Mouse (Mus musculus): ENCODE data around the gene Lnx1. TPM values are rescaled to one million over a fixed set of nuclear protein-coding genes. Genes with fewer than 3 reads are reported as not detected.

Gene Lnx1
- 2.0 and 3.6 TPM in 2 replicates for polyA plus RNA-seq (2015; fragmentation: Nextera tagmentation; extraction: Ambion mirVana)

DNA sequence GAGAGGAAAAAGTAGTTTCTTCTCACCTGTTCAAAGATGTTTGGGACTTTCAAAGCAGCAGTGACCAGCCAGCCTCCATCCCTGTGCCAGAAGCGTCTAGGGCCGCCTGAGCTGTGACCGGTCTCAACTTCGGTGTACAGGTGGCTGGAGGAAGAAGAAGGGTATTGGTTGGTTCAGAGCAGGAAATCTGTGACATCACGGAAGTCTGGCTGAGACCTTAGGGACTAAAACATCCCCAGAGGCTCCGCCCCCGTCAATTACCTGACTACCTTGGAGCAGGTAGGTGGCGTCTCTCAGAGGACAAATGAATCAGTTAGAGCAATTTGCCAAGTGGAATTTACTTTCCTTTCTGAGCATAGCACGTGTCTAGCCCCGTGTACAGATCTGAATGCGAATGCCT is at the start of gene Lnx1:
TSS of gene Lnx1 (minus strand) at position 147 of the 400 bp plus-strand sequence.
- H3K27me3 ChIP-seq, result no peaks in the 10 kb centered on the region
- WGBS, result 48% methylated on average over 11 of the region's 11 CpGs
- peak within 1 kb of the TSS; percentile 58; the same call in 1 of the 2 replicates for H3K9ac ChIP-seq
- H3K4me3 ChIP-seq, result peak within 1 kb of the TSS; percentile 41
- no peaks in the 10 kb centered on the region for H3K9me3 ChIP-seq
- peak within 1 kb of the TSS; percentile 79 for H3K27ac ChIP-seq
- peak within 1 kb of the TSS; percentile 58 for H3K4me2 ChIP-seq
- ATAC-seq (ENCODE audit: insufficient number of reproducible peaks, insufficient read depth, low FRiP score, low TSS enrichment, low read depth), result no peak
- peaks cover 40% of the 10 kb centered on the region for H3K4me1 ChIP-seq
- H3K36me3 ChIP-seq, result no peaks in the 10 kb centered on the region

DNA sequence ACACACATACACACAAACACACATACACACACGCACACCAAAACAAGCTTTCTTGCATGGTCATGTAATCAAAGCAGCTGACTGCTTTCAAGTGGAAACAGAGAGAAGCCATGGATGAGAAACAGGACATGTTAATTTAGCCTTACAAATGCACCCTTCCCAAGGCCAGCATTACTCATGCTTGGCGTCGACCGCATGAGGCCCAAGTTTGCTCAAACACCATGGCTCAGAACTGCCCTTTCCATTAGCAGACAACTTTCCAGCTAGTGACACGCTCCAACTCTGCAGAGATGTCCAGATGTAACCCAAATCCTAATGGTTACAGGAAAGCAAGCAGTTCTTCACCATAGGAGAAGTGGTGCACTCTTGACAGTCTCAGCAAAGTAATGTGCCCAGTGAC is 47.8 kb upstream of the Lnx1 start:
- H3K9me3 ChIP-seq, result no peaks in the 10 kb centered on the region
- no peaks in the 10 kb centered on the region for H3K27me3 ChIP-seq
- H3K4me1 ChIP-seq, result peaks cover 17% of the 10 kb centered on the region
- no peak overlapping the region for H3K4me2 ChIP-seq
- H3K4me3 ChIP-seq, result no peak overlapping the region
- no peak overlapping the region for H3K27ac ChIP-seq
- no peak overlapping the region for H3K9ac ChIP-seq
- no peak for ATAC-seq (ENCODE audit: insufficient number of reproducible peaks, insufficient read depth, low FRiP score, low TSS enrichment, low read depth)
- 75% methylated on average over 5 of the region's 5 CpGs for WGBS
- H3K36me3 ChIP-seq, result no peaks in the 10 kb centered on the region

DNA sequence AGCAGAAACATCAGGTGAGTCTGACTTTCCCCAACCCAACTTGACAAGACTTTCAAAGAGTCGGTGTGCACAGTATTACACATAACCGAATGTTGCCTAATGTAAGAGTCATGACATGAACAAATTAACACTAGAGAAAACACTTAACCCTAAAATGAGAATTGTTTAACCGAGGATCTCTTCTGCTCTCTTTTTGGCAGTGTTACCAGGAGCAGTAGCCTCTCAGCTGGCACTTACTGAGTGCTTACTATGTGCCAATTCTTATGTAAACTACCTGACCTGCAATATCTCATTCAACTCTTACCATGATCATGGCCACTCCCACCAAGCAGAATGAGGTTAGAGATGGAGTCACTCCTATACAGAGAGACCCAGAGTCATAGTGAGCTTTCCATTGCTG is 44.8 kb upstream of the Lnx1 start:
- 92% methylated on average over 3 of the region's 3 CpGs for WGBS
- Histone ChIP-seq H3K4me1 (0 out of 2 replicates have a peak, but pooled peaks cover 5% of the 10 kb centered on the region), H3K9me3 (no peaks in the 10 kb centered on the region), H3K27me3 (no peaks in the 10 kb centered on the region), H3K4me3 (no peak overlapping the region), H3K36me3 (no peaks in the 10 kb centered on the region), H3K4me2 (no peak overlapping the region), H3K9ac (no peak overlapping the region), H3K27ac (no peak overlapping the region)
- no peak for ATAC-seq (ENCODE audit: insufficient number of reproducible peaks, insufficient read depth, low FRiP score, low TSS enrichment, low read depth)

DNA sequence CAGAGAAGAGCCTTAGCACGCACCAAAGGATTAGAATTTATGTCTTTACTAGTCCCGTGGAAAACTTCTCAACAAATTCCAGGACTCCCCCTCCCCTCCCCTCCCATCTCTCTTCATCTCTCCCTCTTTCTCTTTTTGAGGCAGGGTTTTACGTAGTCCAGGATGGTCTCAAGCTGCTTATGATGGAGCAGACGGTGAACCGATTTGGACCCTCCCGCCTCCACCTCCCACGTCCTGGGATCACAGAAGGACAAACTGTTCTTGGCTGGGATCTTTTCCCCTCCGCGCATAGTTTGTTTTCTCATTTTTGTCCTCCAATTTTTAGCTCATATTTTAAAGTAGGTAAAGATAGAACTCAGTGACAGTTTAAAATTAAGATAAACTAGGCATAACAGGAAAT is 38.2 kb upstream of the Lnx1 start:
- H3K4me3 ChIP-seq, result no peak overlapping the region
- no peaks in the 10 kb centered on the region for H3K36me3 ChIP-seq
- H3K9ac ChIP-seq, result no peak overlapping the region
- peaks cover 24% of the 10 kb centered on the region for H3K4me1 ChIP-seq
- WGBS, result 86% methylated on average over 9 of the region's 9 CpGs
- no peak overlapping the region for H3K27ac ChIP-seq
- H3K4me2 ChIP-seq, result no peak overlapping the region
- H3K27me3 ChIP-seq, result no peaks in the 10 kb centered on the region
- no peaks in the 10 kb centered on the region for H3K9me3 ChIP-seq
- ATAC-seq (ENCODE audit: insufficient number of reproducible peaks, insufficient read depth, low FRiP score, low TSS enrichment, low read depth), result no peak

DNA sequence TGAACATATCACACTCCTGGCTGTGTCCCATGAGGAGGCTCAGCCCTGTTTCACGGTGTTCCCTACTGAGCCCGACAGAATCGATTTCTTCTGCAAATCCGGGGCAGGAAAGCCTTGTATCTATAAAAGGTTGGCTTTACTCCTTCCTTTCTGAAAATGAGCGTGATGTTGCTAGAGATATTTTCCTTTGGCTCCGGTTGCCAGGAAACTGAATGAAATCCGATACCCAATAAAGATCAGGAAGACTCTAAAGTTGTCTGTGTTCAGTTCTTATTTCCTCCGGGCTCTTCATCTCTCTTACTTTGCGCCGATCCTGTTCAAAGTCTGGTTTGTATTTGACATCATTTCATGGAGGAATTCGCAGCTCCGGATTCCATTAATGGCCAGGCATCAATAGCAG is 36.7 kb upstream of the Lnx1 start:
- no peak overlapping the region for H3K9ac ChIP-seq

DNA sequence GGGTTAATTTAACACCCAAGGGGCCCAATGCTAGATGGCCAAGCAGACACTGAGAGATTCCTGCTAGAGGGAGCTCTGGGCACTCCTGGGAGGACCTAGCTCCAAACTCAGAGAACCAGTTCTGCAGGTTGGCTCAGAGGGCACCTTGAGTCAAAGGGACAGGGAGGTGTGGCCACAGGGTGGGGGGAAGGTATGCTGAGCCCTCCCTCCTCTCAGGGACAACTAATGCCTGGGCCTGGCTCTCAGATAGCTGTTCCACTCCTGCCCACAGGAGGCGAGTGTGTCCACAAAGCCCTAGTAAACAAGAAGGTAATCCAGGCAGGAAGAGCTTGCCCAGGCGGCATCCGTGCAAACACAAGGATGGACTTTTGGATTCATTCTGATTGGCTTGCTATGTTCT is 35.6 kb upstream of the Lnx1 start:
- Histone ChIP-seq H3K27me3 (no peaks in the 10 kb centered on the region), H3K4me2 (no peak overlapping the region), H3K9ac (no peak overlapping the region), H3K27ac (peak overlapping the region; percentile 44; the same call in 1 of the 2 replicates), H3K4me1 (peaks cover 35% of the 10 kb centered on the region), H3K4me3 (no peak overlapping the region), H3K36me3 (no peaks in the 10 kb centered on the region), H3K9me3 (no peaks in the 10 kb centered on the region)
- ATAC-seq (ENCODE audit: insufficient number of reproducible peaks, insufficient read depth, low FRiP score, low TSS enrichment, low read depth), result peak; percentile 71
- 56% methylated on average over 3 of the region's 3 CpGs for WGBS

More for the DNA sequence above, 36.7 kb upstream of the Lnx1 start:
- no peaks in the 10 kb centered on the region for H3K9me3 ChIP-seq
- peaks cover 28% of the 10 kb centered on the region for H3K4me1 ChIP-seq
- H3K4me3 ChIP-seq, result no peak overlapping the region
- peak overlapping the region; percentile 12; the same call in 1 of the 2 replicates for H3K4me2 ChIP-seq
- H3K36me3 ChIP-seq, result no peaks in the 10 kb centered on the region
- H3K27ac ChIP-seq, result peak overlapping the region; percentile 13; the same call in 1 of the 2 replicates
- ATAC-seq (ENCODE audit: insufficient number of reproducible peaks, insufficient read depth, low FRiP score, low TSS enrichment, low read depth), result no peak
- no peaks in the 10 kb centered on the region for H3K27me3 ChIP-seq
- 14% methylated on average over 12 of the region's 12 CpGs for WGBS

DNA sequence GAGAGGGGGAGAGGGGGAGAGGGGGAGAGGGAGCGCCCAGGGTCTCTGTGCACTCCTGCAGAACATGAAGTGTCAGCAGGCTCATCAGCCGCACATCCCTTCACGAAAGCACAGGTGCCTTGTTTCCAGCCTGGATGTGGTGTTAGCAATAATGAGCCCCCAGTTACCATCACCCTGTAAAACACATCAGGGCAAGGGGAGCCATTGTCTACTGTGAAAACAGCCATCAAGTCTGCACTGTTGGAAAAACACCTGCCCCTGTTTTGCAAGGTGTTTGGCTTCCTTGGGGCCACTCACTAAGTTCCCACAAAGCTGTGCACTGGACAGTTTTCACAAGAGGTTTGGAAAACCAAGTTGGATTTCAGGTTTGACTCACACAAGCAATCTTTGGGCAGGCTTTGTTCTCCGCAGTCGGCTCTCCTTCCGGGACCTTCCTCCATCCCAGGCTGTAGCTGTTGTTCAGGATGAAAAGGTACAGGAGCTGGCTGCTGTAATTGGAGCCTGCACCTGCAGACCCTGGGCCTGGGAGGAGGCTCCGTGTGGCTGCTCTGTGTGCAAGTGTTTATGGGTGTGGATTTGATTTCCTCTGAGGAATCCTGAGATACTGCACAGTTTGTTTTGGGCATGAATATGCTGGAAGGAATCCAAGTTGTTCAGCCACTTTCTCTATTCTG is 31.3 kb upstream of the Lnx1 start:
- WGBS, result 43% methylated on average over 7 of the region's 7 CpGs
- Histone ChIP-seq H3K4me3 (no peak overlapping the region), H3K27me3 (no peaks in the 10 kb centered on the region), H3K9ac (no peak overlapping the region), H3K27ac (peak overlapping the region; percentile 44; the same call in 1 of the 2 replicates), H3K4me1 (peaks cover 21% of the 10 kb centered on the region), H3K4me2 (peak overlapping the region; percentile 11; the same call in 1 of the 2 replicates), H3K9me3 (no peaks in the 10 kb centered on the region), H3K36me3 (no peaks in the 10 kb centered on the region)
- peak; percentile 59 for ATAC-seq (ENCODE audit: insufficient number of reproducible peaks, insufficient read depth, low FRiP score, low TSS enrichment, low read depth)

DNA sequence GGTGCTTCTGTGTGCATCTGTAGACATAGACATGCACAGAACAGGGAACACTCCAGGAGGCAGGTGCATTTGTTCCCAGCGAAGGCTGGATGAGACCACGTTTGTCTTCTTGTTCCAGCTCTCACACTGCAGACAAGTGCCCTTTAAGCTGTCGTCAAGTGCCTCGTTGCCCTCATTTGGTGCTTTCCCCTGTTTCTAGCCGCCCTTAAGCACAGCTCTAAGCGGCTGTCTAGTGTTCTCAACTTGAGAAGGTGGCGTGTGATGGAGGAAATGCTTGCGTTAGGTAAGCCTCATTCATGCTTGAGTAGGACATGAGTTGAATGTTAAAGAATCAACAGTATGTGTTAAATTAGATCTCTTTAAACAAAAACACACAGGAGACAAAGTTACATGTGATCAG is 29.9 kb upstream of the Lnx1 start:
- Histone ChIP-seq H3K9me3 (no peaks in the 10 kb centered on the region), H3K9ac (no peak overlapping the region), H3K4me2 (no peak overlapping the region), H3K27ac (no peak overlapping the region), H3K4me3 (no peak overlapping the region), H3K27me3 (no peaks in the 10 kb centered on the region), H3K36me3 (no peaks in the 10 kb centered on the region), H3K4me1 (peaks cover 18% of the 10 kb centered on the region)
- 61% methylated on average over 8 of the region's 8 CpGs for WGBS
- ATAC-seq (ENCODE audit: insufficient number of reproducible peaks, insufficient read depth, low FRiP score, low TSS enrichment, low read depth), result no peak

DNA sequence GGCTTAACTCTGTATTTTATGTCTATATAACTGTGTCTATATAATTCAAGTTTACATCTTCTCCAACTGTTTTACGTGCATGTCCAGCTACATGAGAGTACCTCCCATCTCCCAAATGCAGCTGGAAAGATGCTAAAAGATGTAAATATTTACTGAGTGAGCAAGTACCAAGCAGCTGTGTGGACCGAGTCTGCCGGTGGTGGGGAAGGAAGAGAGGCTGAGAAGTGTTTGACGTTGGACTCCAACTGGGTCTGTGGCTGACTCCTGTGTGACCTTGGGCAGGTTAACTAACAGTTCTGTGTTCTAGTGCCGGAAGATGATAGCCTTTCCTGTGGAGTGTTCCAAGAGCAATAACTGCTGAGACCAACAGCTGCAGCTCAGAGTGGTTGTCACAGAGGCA is 27.9 kb upstream of the Lnx1 start:
- Histone ChIP-seq H3K4me2 (no peak overlapping the region), H3K4me3 (no peak overlapping the region), H3K36me3 (no peaks in the 10 kb centered on the region), H3K27me3 (no peaks in the 10 kb centered on the region), H3K4me1 (peaks cover 36% of the 10 kb centered on the region), H3K27ac (no peak overlapping the region), H3K9me3 (no peaks in the 10 kb centered on the region), H3K9ac (no peak overlapping the region)
- WGBS, result 86% methylated on average over 5 of the region's 5 CpGs
- no peak for ATAC-seq (ENCODE audit: insufficient number of reproducible peaks, insufficient read depth, low FRiP score, low TSS enrichment, low read depth)

DNA sequence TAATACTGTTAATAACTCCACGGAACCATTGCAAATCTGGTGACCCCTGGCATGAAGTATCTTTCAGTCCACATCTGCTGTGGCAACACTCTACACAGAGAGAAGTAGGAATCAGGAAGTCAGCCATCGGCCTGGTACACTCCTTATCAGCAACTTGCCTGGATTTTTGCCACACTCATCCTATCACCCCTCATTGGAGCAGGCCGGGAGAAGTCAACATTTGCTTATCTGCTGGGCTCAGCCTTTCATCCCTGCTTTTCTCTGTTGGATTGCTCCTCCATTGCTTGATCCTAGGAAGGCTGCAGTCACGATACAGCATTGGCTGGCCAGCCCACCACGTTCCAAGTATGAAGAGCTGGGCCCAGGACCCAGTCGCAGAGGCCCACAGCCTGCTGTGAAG is 26.9 kb upstream of the Lnx1 start:
- Histone ChIP-seq H3K4me3 (no peak overlapping the region), H3K36me3 (no peaks in the 10 kb centered on the region), H3K4me1 (peaks cover 35% of the 10 kb centered on the region), H3K4me2 (no peak overlapping the region), H3K9ac (no peak overlapping the region), H3K9me3 (no peaks in the 10 kb centered on the region), H3K27ac (no peak overlapping the region), H3K27me3 (no peaks in the 10 kb centered on the region)
- WGBS, result 86% methylated on average over 6 of the region's 6 CpGs
- no peak for ATAC-seq (ENCODE audit: insufficient number of reproducible peaks, insufficient read depth, low FRiP score, low TSS enrichment, low read depth)

DNA sequence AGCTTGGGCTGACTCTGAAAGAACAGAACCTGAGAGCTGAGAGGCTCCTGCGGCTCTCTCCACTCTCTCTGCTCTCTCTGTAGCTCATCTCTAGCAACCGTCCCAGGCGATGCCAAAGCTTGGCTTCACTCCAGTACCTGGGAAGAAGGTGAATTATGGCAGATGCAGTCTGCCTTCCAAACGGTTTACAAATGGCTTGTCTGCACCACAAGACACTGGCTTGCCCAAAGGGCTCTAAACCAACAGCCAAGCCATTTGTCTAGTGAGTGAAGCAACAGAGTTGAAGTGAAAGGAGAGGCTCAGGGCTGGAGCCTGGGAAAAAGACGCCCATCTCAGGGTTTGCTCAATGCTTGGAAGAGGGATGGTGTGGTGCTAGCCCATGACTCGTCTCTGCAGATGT is 25.5 kb upstream of the Lnx1 start:
- 74% methylated on average over 6 of the region's 6 CpGs for WGBS
- Histone ChIP-seq H3K4me1 (peaks cover 27% of the 10 kb centered on the region), H3K27me3 (no peaks in the 10 kb centered on the region), H3K4me3 (no peak overlapping the region), H3K4me2 (no peak overlapping the region), H3K36me3 (no peaks in the 10 kb centered on the region), H3K27ac (no peak overlapping the region; the same call in 1 of the 2 replicates), H3K9me3 (no peaks in the 10 kb centered on the region), H3K9ac (no peak overlapping the region)
- ATAC-seq (ENCODE audit: insufficient number of reproducible peaks, insufficient read depth, low FRiP score, low TSS enrichment, low read depth), result no peak

DNA sequence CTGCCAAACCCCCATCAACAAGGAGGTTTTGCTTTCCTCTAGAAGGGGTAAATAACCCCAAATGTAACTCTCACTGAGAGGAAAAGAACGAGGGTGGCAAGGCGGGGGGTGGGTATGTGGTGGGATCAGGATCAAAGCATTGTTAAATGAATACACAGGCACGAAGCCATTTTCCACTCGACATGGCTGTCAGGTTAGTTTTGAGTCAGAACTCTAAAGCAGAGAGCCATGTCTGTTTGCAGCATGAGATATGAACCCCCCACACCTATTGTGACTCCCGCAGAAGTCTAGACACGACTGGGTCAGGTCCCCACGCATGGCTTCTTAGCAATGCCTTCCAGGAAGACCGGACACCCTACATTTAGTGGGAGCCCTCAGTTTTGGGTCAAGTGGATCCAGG is 24.6 kb upstream of the Lnx1 start:
- Histone ChIP-seq H3K9ac (no peak overlapping the region), H3K4me3 (no peak overlapping the region), H3K4me1 (peaks cover 27% of the 10 kb centered on the region), H3K9me3 (no peaks in the 10 kb centered on the region), H3K4me2 (no peak overlapping the region), H3K27ac (no peak overlapping the region), H3K36me3 (no peaks in the 10 kb centered on the region), H3K27me3 (no peaks in the 10 kb centered on the region)
- 36% methylated on average over 8 of the region's 8 CpGs for WGBS
- no peak for ATAC-seq (ENCODE audit: insufficient number of reproducible peaks, insufficient read depth, low FRiP score, low TSS enrichment, low read depth)

Data from embryonic facial prominence, embryonic 13.5 days (tissue).